Mouse (Mus musculus) brain, embryonic 14.5 days (tissue): ENCODE measurements at regions not wholly inside any gene's neighbourhood (a gene's known extent, or its start where the extent isn't known, plus 50 kb on each side); places are given as distances from the start of the nearest gene placed in this dataset.

Source experiments
- CTCF ChIP-seq: fragments of 200-500 bp; IDR thresholded peaks from 2 replicates; pipeline ENCODE4 v1.5.1; 2012; ENCODE audit warnings: inconsistent platforms, mild to moderate bottlenecking, moderate library complexity, borderline replicate concordance; ENCODE audit not compliant: insufficient read depth, insufficient read length; ENCODE audit errors: extremely low read depth
- POLR2A ChIP-seq: fragments of 200-500 bp; IDR thresholded peaks from 2 replicates; pipeline ENCODE4 v1.6.1; 2012; ENCODE audit warnings: mild to moderate bottlenecking, inconsistent platforms, borderline replicate concordance; ENCODE audit not compliant: poor library complexity, insufficient read depth, insufficient read length, severe bottlenecking; ENCODE audit errors: extremely low read depth

- TF ChIP-seq POLR2A (no peak), CTCF (no peak)
Observed at GRCm38 (mm10) chr7:111374534-111374933, 291.7 kb upstream of the Eif4g2 start.
